ENCODE assay signal across 9 mouse cellular contexts in the genomic region with DNA sequence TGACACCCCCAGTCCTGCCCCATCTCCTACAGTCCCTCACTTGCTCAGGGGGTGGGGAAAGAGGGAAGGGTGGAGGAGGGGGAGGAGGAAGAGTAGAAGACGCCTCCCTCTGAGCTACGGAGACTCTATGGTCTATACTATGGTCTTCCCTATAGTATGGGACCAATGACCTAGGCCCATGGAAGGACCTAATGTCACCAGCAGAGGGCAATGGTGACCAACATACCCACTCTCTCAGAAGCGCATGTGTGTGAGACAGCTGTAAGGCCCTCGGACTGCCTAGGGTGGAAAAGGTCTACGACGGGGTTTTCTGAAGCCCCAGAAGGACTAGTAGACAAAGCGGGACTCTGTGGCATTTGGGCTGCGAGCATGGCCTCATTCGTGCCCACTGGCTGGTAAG. TPM values are rescaled to one million over a fixed set of nuclear protein-coding genes. Genes with fewer than 3 reads are reported as not detected.
DNase-seq lines count a peak whose midpoint lies in the region; ATAC-seq and TF ChIP-seq lines count a peak whose summit lies in the region.
"Had no signal": no experiment of that assay in that cellular context is flagged by ENCODE, and none has a peak within 500 bp of the region (broad histone marks: within the 10 kb centered on the region; RNA-seq: fewer than 3 reads in every experiment).

No protein-coding gene starts in this region.

- H3K36me3 ChIP-seq in heart, adult 2 months (ENCODE audit: control insufficient read depth, insufficient read depth, low read length) = no peaks in the 10 kb centered on the region
- no peaks in the 10 kb centered on the region for H3K36me3 ChIP-seq in heart, embryonic 12.5 days
- H3K36me3 ChIP-seq in embryonic facial prominence, embryonic 10.5 days (replicated peaks) = no peaks in the 10 kb centered on the region
- no peaks in the 10 kb centered on the region for H3K36me3 ChIP-seq in lung, embryonic 16.5 days (ENCODE audit: control insufficient read depth, insufficient read depth, low read length)
- H3K36me3 ChIP-seq: limb, embryonic 12.5 days had no signal

- TF ChIP-seq POLR2A in heart, adult 2 months (IDR thresholded peaks at IDR 0.05; ENCODE audit: insufficient read depth, low read depth, low read length) = no peak

- no peaks in the 10 kb centered on the region for H3K27me3 ChIP-seq in heart, adult 2 months (ENCODE audit: control insufficient read depth, insufficient read depth, low read length)
- peaks cover 30% of the 10 kb centered on the region for H3K27me3 ChIP-seq in heart, embryonic 12.5 days (replicated peaks)
- peaks cover 17% of the 10 kb centered on the region for H3K27me3 ChIP-seq in embryonic facial prominence, embryonic 10.5 days (replicated peaks; ENCODE audit: low read depth, poor library complexity, severe bottlenecking)
- H3K27me3 ChIP-seq in lung, embryonic 16.5 days (ENCODE audit: control insufficient read depth, insufficient read depth, low read depth, low read length) = no peaks in the 10 kb centered on the region; the same call in 1 of the 2 replicates

- intact Hi-C loops in heart, adult 2 months (cut with DNase I) = no loop called here

- no peaks in the 10 kb centered on the region for H3K79me2 ChIP-seq in heart, adult 2 months (replicated peaks; ENCODE audit: control insufficient read depth, insufficient read depth, low read length)

- no peak for ATAC-seq in heart, embryonic 12.5 days (ENCODE audit: insufficient number of reproducible peaks, low FRiP score)
- peak; percentile 37 for ATAC-seq in lung, embryonic 16.5 days (ENCODE audit: low read depth)

- H3K9ac ChIP-seq in heart, adult 2 months (ENCODE audit: low read depth, low read length) = no peak overlapping the region
- H3K9ac ChIP-seq in heart, embryonic 12.5 days = no peak overlapping the region
- no peak overlapping the region for H3K9ac ChIP-seq in lung, embryonic 16.5 days (ENCODE audit: low read length)
- H3K9ac ChIP-seq: limb, embryonic 12.5 days had no signal

- TF ChIP-seq EP300 in heart, adult 2 months (IDR thresholded peaks at IDR 0.05; ENCODE audit: insufficient read depth, low read depth, low read length) = no peak

- H3K27ac ChIP-seq in heart, adult 2 months = no peak overlapping the region
- no peak overlapping the region for H3K27ac ChIP-seq in heart, embryonic 12.5 days (ENCODE audit: poor library complexity, severe bottlenecking)
- H3K27ac ChIP-seq in embryonic facial prominence, embryonic 10.5 days (replicated peaks) = no peak overlapping the region
- no peak overlapping the region for H3K27ac ChIP-seq in lung, embryonic 16.5 days (ENCODE audit: low read length)
- H3K27ac ChIP-seq: limb, embryonic 12.5 days had no signal

- no peak overlapping the region for H3K4me2 ChIP-seq in heart, embryonic 12.5 days
- H3K4me2 ChIP-seq in lung, embryonic 16.5 days (ENCODE audit: low read depth, low read length) = no peak overlapping the region
- H3K4me2 ChIP-seq: limb, embryonic 12.5 days had no signal

- H3K4me3 ChIP-seq in heart, adult 2 months = no peak overlapping the region
- H3K4me3 ChIP-seq in heart, embryonic 12.5 days = no peak overlapping the region
- no peak overlapping the region for H3K4me3 ChIP-seq in embryonic facial prominence, embryonic 10.5 days
- no peak overlapping the region for H3K4me3 ChIP-seq in lung, embryonic 16.5 days (ENCODE audit: low read length)
- H3K4me3 ChIP-seq: limb, embryonic 12.5 days had no signal

- DNase-seq in heart, adult 2 months = no peak
- DNase-seq in CD4-positive helper T cell, adult 2 months (ENCODE audit: low read depth, low spot score) = peak; percentile 54
- peak; percentile 48 for DNase-seq in embryonic facial prominence, embryonic 10.5 days (ENCODE audit: low spot score)
- peak; percentile 21 for DNase-seq in yolk sac, embryonic 10.5 days (ENCODE audit: low spot score)
- no peak for DNase-seq in right cerebral cortex, postnatal 4 days
- DNase-seq in cerebellum, adult 11-12 months = no peak

- no peaks in the 10 kb centered on the region for H3K4me1 ChIP-seq in heart, adult 2 months (ENCODE audit: control insufficient read depth, insufficient read depth, low read length)
- no peaks in the 10 kb centered on the region for H3K4me1 ChIP-seq in heart, embryonic 12.5 days (replicated peaks)
- H3K4me1 ChIP-seq in embryonic facial prominence, embryonic 10.5 days = peaks cover 8% of the 10 kb centered on the region; the same call in 1 of the 2 replicates
- H3K4me1 ChIP-seq in lung, embryonic 16.5 days (replicated peaks; ENCODE audit: control insufficient read depth, insufficient read depth, low read length) = peaks cover 4% of the 10 kb centered on the region; the same call in 1 of the 2 replicates
- H3K4me1 ChIP-seq: limb, embryonic 12.5 days had no signal

- 45% methylated on average over 9 of the region's 9 CpGs for WGBS in heart, adult 2 months
- 37% methylated on average over 9 of the region's 9 CpGs for WGBS in heart, embryonic 12.5 days
- 44% methylated on average over 9 of the region's 9 CpGs for WGBS in embryonic facial prominence, embryonic 10.5 days
- 39% methylated on average over 9 of the region's 9 CpGs for WGBS in lung, embryonic 16.5 days

- peak; percentile 55 for TF ChIP-seq CTCF in heart, adult 2 months (IDR thresholded peaks at IDR 0.05)

- 0 out of 2 replicates have a peak, but pooled peaks cover 5% of the 10 kb centered on the region for H3K9me3 ChIP-seq in heart, embryonic 12.5 days (replicated peaks)
- H3K9me3 ChIP-seq in embryonic facial prominence, embryonic 10.5 days = no peaks in the 10 kb centered on the region
- no peaks in the 10 kb centered on the region for H3K9me3 ChIP-seq in lung, embryonic 16.5 days (ENCODE audit: control insufficient read depth, low read length)
- H3K9me3 ChIP-seq: limb, embryonic 12.5 days had no signal

RNA-seq across cellular contexts. Expression of a gene that starts 24.3 kb away (rescaled TPM):
- not detected for total RNA-seq in heart, adult 2 months (2021)
- not detected in 2 replicates for polyA plus RNA-seq in heart, adult 2 months (2012; rRNA removed)
- not detected in 2 replicates for polyA plus RNA-seq in heart, embryonic 12.5 days (2016; fragmentation: Nextera tagmentation; extraction: Ambion mirVana)
- polyA plus RNA-seq in embryonic facial prominence, embryonic 10.5 days (2016; fragmentation: Nextera tagmentation; extraction: Ambion mirVana) = not detected in 2 replicates
- polyA plus RNA-seq in lung, embryonic 16.5 days (2015; fragmentation: Nextera tagmentation; extraction: Ambion mirVana) = not detected in 2 replicates
- polyA plus RNA-seq: limb, embryonic 12.5 days had no signal

RNA-seq across cellular contexts. Expression of a gene that starts 31.5 kb away (rescaled TPM):
- not detected for total RNA-seq in heart, adult 2 months (2021)
- polyA plus RNA-seq in heart, adult 2 months (2012; rRNA removed) = not detected in 2 replicates
- polyA plus RNA-seq in heart, embryonic 12.5 days (2016; fragmentation: Nextera tagmentation; extraction: Ambion mirVana) = not detected in 2 replicates
- polyA plus RNA-seq in embryonic facial prominence, embryonic 10.5 days (2016; fragmentation: Nextera tagmentation; extraction: Ambion mirVana) = not detected in 2 replicates
- not detected in 2 replicates for polyA plus RNA-seq in lung, embryonic 16.5 days (2015; fragmentation: Nextera tagmentation; extraction: Ambion mirVana)
- polyA plus RNA-seq: limb, embryonic 12.5 days had no signal

Comparison
In these comparisons a context has a peak if more than half of its experiments do, and no peak if none do; other contexts are left out.
1. DNase-seq: peak in CD4-positive helper T cell, adult 2 months (single experiment), embryonic facial prominence, embryonic 10.5 days (single experiment) and yolk sac, embryonic 10.5 days (single experiment); none in heart, adult 2 months (0 of 2), right cerebral cortex, postnatal 4 days (single experiment) and cerebellum, adult 11-12 months (single experiment).